Mouse (Mus musculus) testis, adult 2 months (tissue): ENCODE measurements around the gene Myo1h. TPM values are rescaled to one million over a fixed set of nuclear protein-coding genes. Genes with fewer than 3 reads are reported as not detected.

Experiments
- H3K27ac ChIP-seq: fragments of 200-500 bp; 2 replicates; pipeline ENCODE4 v1.5.1; 2012; ENCODE audit warnings: low read depth, low read length; ENCODE audit not compliant: control insufficient read depth, insufficient read depth
- H3K27me3 ChIP-seq: fragments of 200-500 bp; 2 replicates; pipeline ENCODE4 v1.6.1; 2012; ENCODE audit warnings: mild to moderate bottlenecking, low read length, moderate library complexity; ENCODE audit not compliant: control insufficient read depth, insufficient read depth
- H3K36me3 ChIP-seq: fragments of 200-500 bp; 2 replicates; pipeline ENCODE4 v1.6.1; 2012; ENCODE audit warnings: mild to moderate bottlenecking, low read length; ENCODE audit not compliant: control insufficient read depth, insufficient read depth
- H3K4me1 ChIP-seq: fragments of 200-500 bp; 2 replicates; pipeline ENCODE4 v1.6.1; 2012; ENCODE audit warnings: low read length; ENCODE audit not compliant: control insufficient read depth, insufficient read depth
- H3K4me3 ChIP-seq: fragments of 200-500 bp; 2 replicates; pipeline ENCODE4 v1.5.1; 2012; ENCODE audit warnings: low read depth, mild to moderate bottlenecking, low read length, moderate library complexity, mixed read lengths; ENCODE audit not compliant: control insufficient read depth
- CTCF ChIP-seq: fragments of 200-500 bp; IDR thresholded peaks from 2 replicates; pipeline ENCODE4 v1.5.1; 2012; ENCODE audit warnings: low read depth, mild to moderate bottlenecking, inconsistent platforms, low read length, moderate library complexity; ENCODE audit not compliant: control insufficient read depth, insufficient read depth, insufficient replicate concordance
- POLR2A ChIP-seq: fragments of 200-500 bp; IDR thresholded peaks from 2 replicates; pipeline ENCODE4 v1.6.1; 2012; ENCODE audit warnings: low read depth, mild to moderate bottlenecking, inconsistent platforms, low read length, moderate library complexity; ENCODE audit not compliant: control insufficient read depth
- polyA plus RNA-seq: library from polyadenylated mRNA; depleted of rRNA; stranded (reverse); fragments of >200 nt; gene quantifications from 2 replicates; pipeline ENCODE4 v1.2.3, GENCODE M21; 2012

Gene Myo1h
- polyA plus RNA-seq, 1 experiment, result 2.8 TPM

DNA sequence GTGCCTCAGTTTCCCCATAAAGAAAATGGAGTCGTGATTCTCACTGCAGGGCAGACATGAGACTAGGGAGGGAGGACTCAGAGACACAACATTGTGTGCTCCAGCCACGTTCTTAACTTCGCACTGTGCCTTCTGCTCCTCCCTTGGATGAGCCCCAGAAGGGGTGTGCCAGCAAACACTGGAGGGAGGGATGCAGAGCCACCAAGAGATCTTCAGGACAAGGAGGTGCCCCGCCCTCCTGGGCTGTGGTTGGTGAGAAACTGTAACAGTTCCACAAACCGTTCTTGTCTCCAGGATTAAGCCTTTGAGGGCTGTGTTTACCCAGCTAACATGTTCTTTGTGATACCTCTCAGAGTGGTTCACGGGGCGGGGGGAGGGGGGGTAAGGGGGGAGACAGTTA is 20.3 kb upstream of the Myo1h start:
- no peaks in the 10 kb centered on the region for H3K36me3 ChIP-seq
- H3K4me1 ChIP-seq, result peaks cover 4% of the 10 kb centered on the region
- H3K27ac ChIP-seq, result no peak overlapping the region
- H3K27me3 ChIP-seq, result no peaks in the 10 kb centered on the region; the same call in 1 of the 2 replicates
- no peak for TF ChIP-seq POLR2A
- TF ChIP-seq CTCF, result no peak
- H3K4me3 ChIP-seq, result no peak overlapping the region

- no peaks in the 10 kb centered on the region; the same call in 1 of the 2 replicates for H3K27me3 ChIP-seq
- H3K4me1 ChIP-seq, result peaks cover 11% of the 10 kb centered on the region
- no peak for TF ChIP-seq CTCF
- no peak for TF ChIP-seq POLR2A
- no peak overlapping the region for H3K4me3 ChIP-seq
- no peak overlapping the region for H3K27ac ChIP-seq
- no peaks in the 10 kb centered on the region for H3K36me3 ChIP-seq
These were observed 19.5 kb upstream of the Myo1h start for GRCm38 (mm10) chr5:114269499-114269898.

DNA sequence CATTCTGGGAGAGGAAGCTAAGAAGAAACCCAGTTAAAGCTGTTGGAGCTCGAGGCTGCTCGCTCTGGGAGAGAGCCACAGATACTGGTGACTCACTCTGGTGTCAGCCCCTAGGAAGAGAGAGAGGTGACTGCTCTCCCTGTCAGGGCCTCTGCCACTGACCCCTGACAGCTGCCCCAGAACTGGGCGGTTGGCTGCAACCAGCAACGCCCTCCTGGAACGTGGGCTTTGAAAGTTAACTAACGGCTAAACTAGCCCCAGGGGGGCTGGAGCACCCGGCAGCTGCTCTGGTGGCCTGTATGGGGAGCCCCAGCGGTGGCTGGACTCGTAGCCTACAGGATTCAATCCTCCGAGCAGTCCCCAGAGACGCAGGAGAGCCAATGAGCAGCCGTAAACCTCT is 19.0 kb upstream of the Myo1h start:
- Histone ChIP-seq H3K4me1 (peaks cover 11% of the 10 kb centered on the region), H3K36me3 (no peaks in the 10 kb centered on the region), H3K4me3 (no peak overlapping the region), H3K27ac (no peak overlapping the region), H3K27me3 (no peaks in the 10 kb centered on the region; the same call in 1 of the 2 replicates)
- no peak for TF ChIP-seq CTCF

GRCm38 (mm10) chr5:114273693-114274402 is 15.1 kb upstream of the Myo1h start, which contains the start of gene Foxn4:
Gene Foxn4 (minus strand): TSS chr5:114273807.
- no peak within 1 kb of the TSS for H3K27ac ChIP-seq
- H3K36me3 ChIP-seq, result no peaks in the 10 kb centered on the region
- H3K27me3 ChIP-seq, result no peaks in the 10 kb centered on the region; the same call in 1 of the 2 replicates
- peaks cover 11% of the 10 kb centered on the region for H3K4me1 ChIP-seq
- H3K4me3 ChIP-seq, result peak within 1 kb of the TSS; percentile 36; the same call in 1 of the 2 replicates
- TF ChIP-seq CTCF (no peak), POLR2A (no peak)

DNA sequence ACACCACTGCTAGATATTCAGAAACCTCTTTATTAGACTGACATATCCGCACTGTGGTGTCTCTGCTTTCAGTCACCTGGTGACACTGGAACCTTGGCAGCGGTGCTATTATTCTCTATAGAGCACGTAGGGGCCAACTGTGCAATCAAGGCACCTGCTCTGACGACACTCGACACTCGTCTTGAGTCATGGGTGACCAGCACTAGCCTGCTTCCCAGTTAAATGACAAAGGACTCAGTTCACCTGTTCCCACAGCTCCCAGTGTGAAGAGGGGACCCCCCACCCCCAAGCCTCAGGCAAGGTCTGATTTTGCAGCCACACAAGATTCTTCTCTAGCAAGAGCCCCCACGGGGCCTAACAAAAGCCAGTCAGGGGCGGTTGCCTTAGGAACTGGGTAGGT is 13.6 kb upstream of the Myo1h start:
- Histone ChIP-seq H3K4me1 (peaks cover 11% of the 10 kb centered on the region), H3K4me3 (no peak overlapping the region), H3K36me3 (no peaks in the 10 kb centered on the region), H3K27me3 (no peaks in the 10 kb centered on the region; the same call in 1 of the 2 replicates), H3K27ac (no peak overlapping the region)
- TF ChIP-seq POLR2A (no peak), CTCF (no peak)

GRCm38 (mm10) chr5:114275991-114276390 is 13.0 kb upstream of the Myo1h start:
- Histone ChIP-seq H3K4me1 (peaks cover 11% of the 10 kb centered on the region), H3K36me3 (no peaks in the 10 kb centered on the region), H3K4me3 (no peak overlapping the region), H3K27me3 (no peaks in the 10 kb centered on the region; the same call in 1 of the 2 replicates), H3K27ac (no peak overlapping the region)
- TF ChIP-seq CTCF (no peak), POLR2A (no peak)

- Histone ChIP-seq H3K36me3 (no peaks in the 10 kb centered on the region), H3K27ac (no peak overlapping the region), H3K4me3 (no peak overlapping the region), H3K4me1 (no peaks in the 10 kb centered on the region), H3K27me3 (no peaks in the 10 kb centered on the region)
- TF ChIP-seq POLR2A (no peak), CTCF (no peak)
These were observed 9.4 kb upstream of the Myo1h start for GRCm38 (mm10) chr5:114279382-114280143.
